Mouse (Mus musculus) MEL (cell line): ENCODE data around the gene Sptbn4.

Source experiments
- BHLHE40 ChIP-seq: IDR thresholded peaks from 2 replicates; pipeline ENCODE4 v1.6.1; 2012; ENCODE audit warnings: low read depth, mild to moderate bottlenecking, inconsistent platforms, low read length, improper control_type of control experiment, borderline replicate concordance
- CTCF ChIP-seq, 3 experiments: IDR thresholded peaks in 2 of 3; conservative IDR thresholded peaks in 1 of 3; 2 replicates each; pipeline ENCODE4 v1.5.1; 2011 to 2012; ENCODE audit warnings: low read length in 3 of 3, low read depth in 2 of 3, mild to moderate bottlenecking in 2 of 3, improper control_type of control experiment in 1 of 3, inconsistent platforms in 1 of 3, mixed read lengths in 1 of 3, moderate library complexity in 1 of 3; ENCODE audit not compliant: control insufficient read depth in 1 of 3, insufficient read depth in 1 of 3, poor library complexity in 1 of 3, severe bottlenecking in 1 of 3
- EP300 ChIP-seq, 2 experiments: IDR thresholded peaks; 2 replicates each; pipeline ENCODE4 v1.6.1; 2011; ENCODE audit warnings: improper control_type of control experiment in 2 of 2, low read length in 2 of 2, low read depth in 1 of 2, mild to moderate bottlenecking in 1 of 2
- GATA1 ChIP-seq: IDR thresholded peaks from 2 replicates; pipeline ENCODE4 v1.6.1; 2011; ENCODE audit warnings: low read depth, low read length, improper control_type of control experiment
- MAX ChIP-seq: IDR thresholded peaks from 2 replicates; pipeline ENCODE4 v1.6.1; 2011; ENCODE audit warnings: low read length, improper control_type of control experiment
- POLR2A ChIP-seq, 2 experiments: IDR thresholded peaks; 2 replicates each; pipeline ENCODE4 v1.6.1; 2011 to 2012; ENCODE audit warnings: low read length in 2 of 2, mild to moderate bottlenecking in 2 of 2, control low read depth in 1 of 2, improper control_type of control experiment in 1 of 2, low read depth in 1 of 2, moderate library complexity in 1 of 2; ENCODE audit not compliant: control insufficient read depth in 1 of 2, insufficient read depth in 1 of 2, poor library complexity in 1 of 2
- RAD21 ChIP-seq: IDR thresholded peaks from 2 replicates; pipeline ENCODE4 v1.6.1; 2011; ENCODE audit warnings: mild to moderate bottlenecking, low read depth, low read length, improper control_type of control experiment
- TAL1 ChIP-seq: IDR thresholded peaks from 2 replicates; pipeline ENCODE4 v1.6.1; 2012; ENCODE audit warnings: mild to moderate bottlenecking, inconsistent platforms, low read length, moderate library complexity, mixed read lengths

DNA sequence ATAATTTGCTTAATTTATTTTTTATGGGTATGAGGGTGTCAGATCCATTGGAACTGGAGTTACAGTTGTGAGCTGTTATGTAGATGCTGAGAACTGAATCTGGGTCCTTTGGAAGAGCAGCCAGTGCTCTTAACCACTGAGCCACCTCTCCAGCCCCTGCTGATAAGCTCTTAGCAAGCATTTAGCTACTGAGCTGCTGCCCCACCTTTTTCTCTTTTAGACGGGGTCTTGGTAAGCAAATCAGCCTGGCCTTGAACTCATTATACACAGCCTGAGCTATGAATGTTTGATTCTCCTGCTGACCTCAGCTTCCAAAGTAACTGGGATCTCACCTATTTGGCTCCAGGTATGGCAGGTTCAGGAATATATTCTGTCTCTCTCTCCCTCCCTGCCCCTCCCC lies 66.5 kb downstream of the Sptbn4 start:
- TF ChIP-seq POLR2A (IDR thresholded peaks at IDR 0.05; ENCODE audit: control insufficient read depth in 1 of 2, insufficient read depth in 1 of 2, low read depth in 1 of 2, low read length in 2 of 2, poor library complexity in 1 of 2) (no peak), GATA1 (no peak), MAX (no peak), CTCF (IDR thresholded peaks at IDR 0.05 in 2 of 3, conservative IDR thresholded peaks at IDR 0.05 in 1 of 3; ENCODE audit: control insufficient read depth in 1 of 3, insufficient read depth in 1 of 3, low read depth in 2 of 3, low read length in 3 of 3, poor library complexity in 1 of 3, severe bottlenecking in 1 of 3) (no peak), EP300 (IDR thresholded peaks at IDR 0.05; ENCODE audit: low read depth in 1 of 2, low read length in 2 of 2) (no peak), RAD21 (no peak), BHLHE40 (no peak), TAL1 (no peak)
